Mouse (Mus musculus) hindbrain, postnatal 0 days (tissue): ENCODE measurements around the gene Nop14. TPM values are rescaled to one million over a fixed set of nuclear protein-coding genes. Genes with fewer than 3 reads are reported as not detected.
"Not testable (repeated sequence)": the region's sequence is repeated elsewhere in the genome, so short reads cannot be mapped to it uniquely, and the experiment has no call there.

Experiments
- ATAC-seq: fragments of 200-750 bp; cut with Nextera tagmentation; 2 replicates; pipeline ENCODE4 v1.8.0; 2017; ENCODE audit warnings: mild to moderate bottlenecking, moderate TSS enrichment, moderate library complexity
- DNase-seq: peaks from one replicate; pipeline ENCODE4 v3.0.0-alpha.2; 2015; ENCODE audit warnings: low spot score
- H3K27ac ChIP-seq: fragments of 300-500 bp; sonication (generic); 2 replicates; pipeline ENCODE4 v1.5.1; 2014; ENCODE audit warnings: mild to moderate bottlenecking
- H3K27me3 ChIP-seq: fragments of 300-500 bp; sonication (generic); 2 replicates; pipeline ENCODE4 v1.6.1; 2014; ENCODE audit warnings: low read length, mixed read lengths; ENCODE audit not compliant: insufficient read depth
- H3K36me3 ChIP-seq: fragments of 300-500 bp; sonication (generic); 2 replicates; pipeline ENCODE4 v1.6.1; 2014; ENCODE audit warnings: low read length, mixed read lengths; ENCODE audit not compliant: insufficient read depth
- H3K4me1 ChIP-seq: fragments of 300-500 bp; sonication (generic); 2 replicates; pipeline ENCODE4 v1.6.1; 2014; ENCODE audit warnings: antibody characterized with exemption, low read length, mixed read lengths; ENCODE audit not compliant: insufficient read depth
- H3K4me2 ChIP-seq: fragments of 300-500 bp; sonication (generic); 2 replicates; pipeline ENCODE4 v1.6.1; 2014; ENCODE audit warnings: low read depth, mild to moderate bottlenecking, low read length, moderate library complexity, mixed read lengths
- H3K4me3 ChIP-seq: fragments of 300-500 bp; sonication (generic); 2 replicates; pipeline ENCODE4 v1.5.1; 2014; ENCODE audit warnings: low read length
- H3K9ac ChIP-seq: fragments of 300-500 bp; sonication (generic); replicated peaks from 2 replicates; pipeline ENCODE4 v1.6.1; 2014; ENCODE audit warnings: mild to moderate bottlenecking, low read length, moderate library complexity, mixed read lengths
- H3K9me3 ChIP-seq: fragments of 300-500 bp; sonication (generic); 2 replicates; pipeline ENCODE4 v1.6.1; 2016; ENCODE audit warnings: low read length, mixed read lengths
- CTCF ChIP-seq: IDR thresholded peaks from 2 replicates; pipeline ENCODE4 v1.5.1; 2016; ENCODE audit warnings: antibody characterized with exemption, control low read depth, low read depth
- WGBS: fragments of 180-500 bp; shearing (Covaris S2); extraction: QIAGEN DNeasy Blood & Tissue Kit; methylation state at CpG from one replicate; pipeline ENCODE4 v1.1.7; 2014; 5-methylcytosine and 5-hydroxymethylcytosine counted together
- polyA plus RNA-seq: library from polyadenylated mRNA; unstranded; fragments of >200 nt; fragmentation: Nextera tagmentation; extraction: Ambion mirVana; gene quantifications from 2 replicates; pipeline ENCODE4 v1.2.1, GENCODE M21; 2015
- total RNA-seq: library from RNA; depleted of rRNA; stranded (reverse); fragments of >200 nt; gene quantifications from 2 replicates; pipeline ENCODE4 v1.2.3, GENCODE M21; 2014; rRNA removed

Gene Nop14
- total and polyA plus RNA-seq, 2 experiments from 2014 or later: 9.7 to 20.0 TPM

DNA sequence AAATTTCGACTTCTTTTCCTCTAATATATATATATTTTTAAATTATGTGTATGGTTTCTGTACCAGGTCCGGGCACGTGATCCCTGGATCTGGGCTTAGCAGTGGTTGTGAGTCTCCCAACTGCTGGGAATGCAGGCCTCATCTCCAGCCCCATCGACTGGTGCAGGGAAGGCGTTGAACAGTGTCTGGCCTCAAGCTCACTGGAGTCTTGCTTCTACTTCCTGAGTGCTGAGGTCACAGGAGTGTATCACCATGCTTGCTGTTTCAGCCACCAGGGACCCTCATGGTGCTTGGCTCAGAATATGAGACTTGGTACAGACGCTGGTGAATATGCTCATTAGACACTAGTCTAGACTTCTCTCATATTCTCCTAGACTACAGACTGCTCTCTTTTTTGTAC, 67.3 kb downstream of the Nop14 start:
- Histone ChIP-seq H3K9me3 (no peaks in the 10 kb centered on the region), H3K36me3 (no peaks in the 10 kb centered on the region), H3K4me2 (no peak overlapping the region), H3K27me3 (no peaks in the 10 kb centered on the region), H3K4me3 (no peak overlapping the region), H3K4me1 (no peaks in the 10 kb centered on the region), H3K27ac (no peak overlapping the region), H3K9ac (no peak overlapping the region)
- DNase-seq (no peak), ATAC-seq (no peak)
- no peak for TF ChIP-seq CTCF
- 92% methylated on average over 6 of the region's 6 CpGs for WGBS

DNA sequence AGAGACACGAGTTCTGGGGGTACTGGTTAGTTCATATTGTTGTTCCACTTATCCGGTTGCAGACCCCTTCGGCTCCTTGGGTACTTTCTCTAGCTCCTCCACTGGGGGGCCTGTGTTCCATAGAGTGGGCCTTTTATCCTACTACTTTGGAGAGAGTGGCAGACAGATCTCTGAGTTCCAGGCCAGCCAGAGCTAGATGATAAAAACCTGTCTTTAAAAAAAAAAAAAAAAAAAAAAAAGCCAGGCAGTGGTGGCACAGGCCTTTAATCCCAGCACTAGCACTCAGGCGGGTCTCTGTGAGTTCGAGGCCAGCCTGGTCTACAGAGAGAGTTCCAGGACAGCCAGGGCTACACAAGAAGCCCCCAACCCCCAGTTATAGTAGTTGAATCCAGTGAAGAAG, 67.7 kb downstream of the Nop14 start:
- 74% methylated on average over 5 of the region's 5 CpGs for WGBS
- not testable (repeated sequence) for DNase-seq, H3K9me3 ChIP-seq

DNA sequence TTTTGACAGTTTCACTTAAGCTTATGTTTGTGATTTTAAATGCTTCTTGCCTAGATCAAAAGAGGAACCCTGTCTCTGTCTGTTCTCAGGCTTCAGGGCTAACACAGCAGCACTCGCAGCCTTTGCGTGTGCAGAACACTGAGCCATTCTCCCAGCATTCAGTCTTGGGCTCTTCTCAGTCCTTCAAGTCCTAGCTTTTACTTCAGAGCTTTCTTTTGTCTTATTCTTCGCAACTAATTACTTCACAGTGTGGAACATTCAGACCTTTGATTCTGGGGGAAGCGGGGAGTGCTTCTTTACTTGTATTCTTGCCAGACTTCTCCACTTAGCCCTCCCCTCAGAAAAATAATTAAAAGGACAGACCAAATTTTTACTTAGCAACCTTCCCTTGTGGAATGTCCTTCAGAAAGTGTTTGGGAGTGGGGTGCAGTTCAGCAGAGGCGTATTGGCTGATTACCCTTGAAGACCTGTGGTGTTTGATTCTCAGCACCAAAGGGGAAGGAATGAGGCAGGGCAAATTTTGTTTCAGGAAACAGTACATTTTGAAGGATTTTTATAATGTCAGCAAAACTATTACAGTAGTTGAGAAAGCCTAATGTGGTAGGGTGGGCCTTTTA, 68.5 kb downstream of the Nop14 start:
- WGBS: 22% methylated on average over 5 of the region's 5 CpGs
- Histone ChIP-seq H3K4me1 (no peaks in the 10 kb centered on the region), H3K4me2 (no peak overlapping the region), H3K4me3 (no peak overlapping the region), H3K36me3 (no peaks in the 10 kb centered on the region), H3K27me3 (no peaks in the 10 kb centered on the region), H3K27ac (peak overlapping the region; percentile 16; the same call in 1 of the 2 replicates), H3K9ac (no peak overlapping the region), H3K9me3 (no peaks in the 10 kb centered on the region)
- no peak for TF ChIP-seq CTCF
- DNase-seq (peak; percentile 28), ATAC-seq (peak; percentile 56; the same call in 1 of the 2 replicates)

More for the DNA sequence above, 67.7 kb downstream of the Nop14 start:
- H3K4me3 ChIP-seq, H3K9ac ChIP-seq, H3K36me3 ChIP-seq, H3K27ac ChIP-seq, ATAC-seq, H3K4me1 ChIP-seq, H3K4me2 ChIP-seq, H3K27me3 ChIP-seq: not testable (repeated sequence)

DNA sequence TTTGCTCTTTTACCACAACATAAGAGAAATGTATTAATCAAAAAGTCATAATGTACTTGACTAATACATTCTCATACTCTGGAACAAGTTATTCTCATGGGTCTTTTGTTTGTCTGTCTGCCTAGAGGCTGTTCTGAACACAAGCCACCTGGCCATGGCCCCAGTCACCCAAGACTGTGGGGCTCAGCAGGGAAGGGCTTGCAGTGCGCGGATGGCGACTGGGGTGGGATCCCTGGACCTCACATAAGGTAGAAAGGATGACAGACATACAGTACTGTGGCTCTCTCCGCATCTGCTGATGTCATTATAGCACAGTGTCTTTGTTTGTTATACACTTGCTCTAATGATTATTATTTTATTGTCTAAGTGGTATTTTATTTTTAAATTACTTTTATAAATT, 69.2 kb downstream of the Nop14 start:
- no peaks in the 10 kb centered on the region for H3K9me3 ChIP-seq
- no peak for TF ChIP-seq CTCF
- no peak overlapping the region for H3K9ac ChIP-seq
- H3K4me3 ChIP-seq: no peak overlapping the region
- H3K4me2 ChIP-seq: no peak overlapping the region
- 29% methylated on average over 4 of the region's 4 CpGs for whole genome bisulfite sequencing
- ATAC-seq (no peak), DNase-seq (no peak)
- no peaks in the 10 kb centered on the region for H3K36me3 ChIP-seq
- no peaks in the 10 kb centered on the region for H3K4me1 ChIP-seq
- H3K27ac ChIP-seq: no peak overlapping the region
- no peaks in the 10 kb centered on the region for H3K27me3 ChIP-seq

DNA sequence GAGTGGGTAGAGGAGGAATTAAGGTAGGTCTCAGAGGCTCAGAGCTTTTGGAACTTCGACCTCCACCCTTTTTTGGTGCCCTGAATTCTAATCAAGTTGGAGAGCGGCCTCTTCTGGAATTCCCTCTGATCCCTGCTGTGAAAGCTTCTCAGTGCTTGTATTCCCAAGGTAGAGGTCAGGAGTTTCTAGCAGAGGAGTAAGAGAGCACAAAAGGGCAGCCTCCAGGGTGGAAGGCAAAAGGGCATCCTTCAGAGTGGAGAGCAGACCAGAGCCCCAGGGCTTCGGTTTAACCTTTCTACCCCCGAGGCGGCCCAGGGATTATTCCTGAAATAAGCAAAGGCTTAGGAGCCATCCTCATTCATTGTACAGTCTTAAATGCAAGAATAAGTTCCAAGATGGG, 69.9 kb downstream of the Nop14 start:
- no peak for DNase-seq
- H3K9me3 ChIP-seq: no peaks in the 10 kb centered on the region
- no peak for ATAC-seq

More for the DNA sequence above, 69.9 kb downstream of the Nop14 start:
- no peaks in the 10 kb centered on the region for H3K4me1 ChIP-seq
- no peaks in the 10 kb centered on the region for H3K27me3 ChIP-seq
- H3K4me2 ChIP-seq: no peak overlapping the region
- H3K27ac ChIP-seq: no peak overlapping the region
- no peak overlapping the region for H3K9ac ChIP-seq
- 13% methylated on average over 5 of the region's 5 CpGs for WGBS
- H3K36me3 ChIP-seq: no peaks in the 10 kb centered on the region
- no peak for TF ChIP-seq CTCF
- no peak overlapping the region for H3K4me3 ChIP-seq

Other genes with a start within 250 kb of the Nop14 start
- 11.1 and 12.8 TPM in 2 replicates for gene Tnip2, start 146.2 kb downstream of the Nop14 start, total RNA-seq
- gene Tnip2, start 146.2 kb downstream of the Nop14 start, polyA plus RNA-seq: 14.1 and 14.5 TPM in 2 replicates
- gene Sh3bp2, start 134.3 kb downstream of the Nop14 start, total RNA-seq: 29.8 and 37.7 TPM in 2 replicates
- gene Sh3bp2, start 134.3 kb downstream of the Nop14 start, polyA plus RNA-seq: 12.0 and 14.1 TPM in 2 replicates
- gene Add1, start 86.5 kb downstream of the Nop14 start, total RNA-seq: 272 and 279 TPM in 2 replicates
- gene Add1, start 86.5 kb downstream of the Nop14 start, polyA plus RNA-seq: 165 and 166 TPM in 2 replicates
- 95.0 and 109 TPM in 2 replicates for gene Mfsd10, start 22.9 kb downstream of the Nop14 start, total RNA-seq
- 72.0 and 92.0 TPM in 2 replicates for gene Mfsd10, start 22.9 kb downstream of the Nop14 start, polyA plus RNA-seq
- gene Grk4, start 231 bp upstream of the Nop14 start, total RNA-seq: 0.93 and 2.1 TPM in 2 replicates
- 5.1 and 5.3 TPM in 2 replicates for gene Grk4, start 231 bp upstream of the Nop14 start, polyA plus RNA-seq
- 37.4 and 44.0 TPM in 2 replicates for gene Htt, start 101.6 kb upstream of the Nop14 start, total RNA-seq
- gene Htt, start 101.6 kb upstream of the Nop14 start, polyA plus RNA-seq: 7.5 and 8.0 TPM in 2 replicates
- gene Msantd1, start 247.9 kb upstream of the Nop14 start, total RNA-seq: 8.8 and 10.0 TPM in 2 replicates
- gene Msantd1, start 247.9 kb upstream of the Nop14 start, polyA plus RNA-seq: 5.9 and 7.8 TPM in 2 replicates